Mouse (Mus musculus) G1E (cell line): ENCODE data around the gene Casc3.

Experiments
- CTCF ChIP-seq: IDR thresholded peaks from 2 replicates; pipeline ENCODE4 v1.5.1; 2012; ENCODE audit warnings: low read depth, low read length, inconsistent platforms, mixed read lengths
- GATA1 ChIP-seq: IDR thresholded peaks from 2 replicates; pipeline ENCODE4 v1.6.1; 2012; ENCODE audit warnings: borderline replicate concordance, low read length, inconsistent platforms, mixed read lengths
- GATA2 ChIP-seq: IDR thresholded peaks from 2 replicates; pipeline ENCODE4 v1.6.1; 2012; ENCODE audit warnings: low read depth, low read length, inconsistent platforms, borderline replicate concordance
- POLR2AphosphoS5 ChIP-seq: IDR thresholded peaks from 2 replicates; pipeline ENCODE4 v1.6.1; 2012; ENCODE audit warnings: low read depth, low read length, inconsistent platforms; ENCODE audit not compliant: insufficient replicate concordance
- TAL1 ChIP-seq: conservative IDR thresholded peaks from 2 replicates; pipeline ENCODE4 v1.6.1; 2012; ENCODE audit warnings: low read depth, low read length, inconsistent platforms, mixed read lengths

DNA sequence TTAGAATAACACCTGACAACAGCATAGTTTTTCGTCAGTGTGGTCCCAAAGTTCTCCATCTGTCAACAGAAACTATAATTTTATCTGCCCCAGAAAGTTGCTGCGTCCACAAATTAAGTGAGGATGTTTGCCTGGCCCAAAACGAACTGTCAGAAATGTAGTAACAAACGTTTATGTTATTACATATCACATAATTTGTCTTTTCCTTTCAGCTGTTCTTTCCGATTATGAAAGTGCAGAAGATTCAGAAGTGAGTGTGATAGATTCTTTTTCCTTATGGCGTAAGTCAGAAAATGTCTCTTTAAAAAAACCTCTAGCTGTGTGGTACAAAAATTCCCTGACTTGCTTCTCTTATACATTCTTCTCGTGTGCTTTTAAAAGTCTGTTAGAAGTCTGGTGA is 6.0 kb downstream of the Casc3 start:
- no peak for TF ChIP-seq CTCF
- TF ChIP-seq TAL1, result no peak
- TF ChIP-seq GATA1, result no peak
- no peak for TF ChIP-seq POLR2AphosphoS5
- no peak for TF ChIP-seq GATA2
